Mouse (Mus musculus): Measurements from ENCODE around the gene 1810043G02Rik. TPM values are rescaled to one million over a fixed set of nuclear protein-coding genes. Genes with fewer than 3 reads are reported as not detected.

The 1810043G02Rik gene
- polyA plus RNA-seq, 1 experiment: 66.6 TPM

Other genes starting within 250 kb of the 1810043G02Rik start
- gene Gm18596, start 235.9 kb upstream of the 1810043G02Rik start, polyA plus RNA-seq (2012; rRNA removed): not detected in 2 replicates
- not detected in 2 replicates for gene Gm9736, start 227.2 kb upstream of the 1810043G02Rik start, polyA plus RNA-seq (2012; rRNA removed)
- not detected in 2 replicates for gene Gm3233, start 218.8 kb upstream of the 1810043G02Rik start, polyA plus RNA-seq (2012; rRNA removed)
- not detected in 2 replicates for gene Gm3238, start 207.2 kb upstream of the 1810043G02Rik start, polyA plus RNA-seq (2012; rRNA removed)
- gene Gm7138, start 201.6 kb upstream of the 1810043G02Rik start, polyA plus RNA-seq (2012; rRNA removed): not detected in 2 replicates
- not detected in 2 replicates for gene Gm3250, start 196.0 kb upstream of the 1810043G02Rik start, polyA plus RNA-seq (2012; rRNA removed)
- not detected in 2 replicates for gene Gm7137, start 190.3 kb upstream of the 1810043G02Rik start, polyA plus RNA-seq (2012; rRNA removed)
- not detected in 2 replicates for gene Gm9639, start 183.4 kb upstream of the 1810043G02Rik start, polyA plus RNA-seq (2012; rRNA removed)
- gene Gm19668, start 179.4 kb upstream of the 1810043G02Rik start, polyA plus RNA-seq (2012; rRNA removed): not detected in 2 replicates
- not detected in 2 replicates for gene Gm9507, start 166.7 kb upstream of the 1810043G02Rik start, polyA plus RNA-seq (2012; rRNA removed)
- gene Gm2696, start 163.8 kb upstream of the 1810043G02Rik start, polyA plus RNA-seq (2012; rRNA removed): not detected in 2 replicates
- gene Krtap10-4, start 151.4 kb upstream of the 1810043G02Rik start, polyA plus RNA-seq (2012; rRNA removed): not detected in 2 replicates
- not detected in 2 replicates for gene Krtap10-10, start 142.6 kb upstream of the 1810043G02Rik start, polyA plus RNA-seq (2012; rRNA removed)
- not detected in 2 replicates for gene Gm36176, start 131.7 kb upstream of the 1810043G02Rik start, polyA plus RNA-seq (2012; rRNA removed)
- not detected in 2 replicates for gene Gm10318, start 125.7 kb upstream of the 1810043G02Rik start, polyA plus RNA-seq (2012; rRNA removed)
- not detected in 2 replicates for gene Gm3285, start 116.5 kb upstream of the 1810043G02Rik start, polyA plus RNA-seq (2012; rRNA removed)
- gene Lrrc3, start 76.0 kb upstream of the 1810043G02Rik start, polyA plus RNA-seq (2012; rRNA removed): 5.6 and 6.3 TPM in 2 replicates
- 22.5 and 28.3 TPM in 2 replicates for gene Trpm2, start 8.0 kb upstream of the 1810043G02Rik start, polyA plus RNA-seq (2012; rRNA removed)
- 164 and 180 TPM in 2 replicates for gene Pfkl, start 31.6 kb downstream of the 1810043G02Rik start, polyA plus RNA-seq (2012; rRNA removed)
- 0.34 and 0.52 TPM in 2 replicates for gene Dnmt3l, start 63.4 kb downstream of the 1810043G02Rik start, polyA plus RNA-seq (2012; rRNA removed)
- 0.13 and 0.30 TPM in 2 replicates for gene Aire, start 65.1 kb downstream of the 1810043G02Rik start, polyA plus RNA-seq (2012; rRNA removed)
- gene Icosl, start 90.8 kb downstream of the 1810043G02Rik start, polyA plus RNA-seq (2012; rRNA removed): 2.6 and 2.9 TPM in 2 replicates
- 115 and 117 TPM in 2 replicates for gene D10Jhu81e, start 191.3 kb downstream of the 1810043G02Rik start, polyA plus RNA-seq (2012; rRNA removed)
- gene Pwp2, start 206.6 kb downstream of the 1810043G02Rik start, polyA plus RNA-seq (2012; rRNA removed): 16.8 and 18.0 TPM in 2 replicates

Measured in frontal cortex, adult 2 months (tissue).